Mouse (Mus musculus): ENCODE data around the gene Hsf2bp. TPM values are rescaled to one million over a fixed set of nuclear protein-coding genes. Genes with fewer than 3 reads are reported as not detected.
A peak's percentile ranks its signal among the peaks of the same experiment; 100 is the strongest.

Hsf2bp gene
- total and polyA plus RNA-seq, 3 experiments, result 0.58 to 1.4 TPM; not detected in 1

- no peak for DNase-seq
Measured at GRCm38 (mm10) chr17:32031684-32032083, 4.5 kb downstream of the Hsf2bp start.

- DNase-seq, result peak; percentile 58
Measured at GRCm38 (mm10) chr17:32028301-32028700, 7.8 kb downstream of the Hsf2bp start.

GRCm38 (mm10) chr17:32027666-32028065 lies 8.5 kb downstream of the Hsf2bp start:
- DNase-seq, result peak; percentile 27

- DNase-seq, result peak; percentile 65
Measured at GRCm38 (mm10) chr17:32025386-32025785, 10.8 kb downstream of the Hsf2bp start.

GRCm38 (mm10) chr17:32024671-32025073 lies 11.5 kb downstream of the Hsf2bp start:
- peak; percentile 35 for DNase-seq

- no peak for DNase-seq
Measured at GRCm38 (mm10) chr17:32023088-32023487, 13.1 kb downstream of the Hsf2bp start.

GRCm38 (mm10) chr17:32022551-32022950 lies 13.6 kb downstream of the Hsf2bp start:
- DNase-seq, result no peak

GRCm38 (mm10) chr17:32021981-32022380 lies 14.2 kb downstream of the Hsf2bp start:
- DNase-seq, result no peak

- DNase-seq, result no peak
Measured at GRCm38 (mm10) chr17:32018127-32018894, 17.8 kb downstream of the Hsf2bp start.

- no peak for DNase-seq
Measured at GRCm38 (mm10) chr17:32016481-32016880, 19.7 kb downstream of the Hsf2bp start.

- DNase-seq, result no peak
Measured at GRCm38 (mm10) chr17:32013659-32014058, 22.5 kb downstream of the Hsf2bp start.

- DNase-seq, result no peak
Measured at GRCm38 (mm10) chr17:32012254-32012653, 23.9 kb downstream of the Hsf2bp start.

GRCm38 (mm10) chr17:32011694-32012093 lies 24.5 kb downstream of the Hsf2bp start:
- DNase-seq, result no peak

- DNase-seq, result no peak
Measured at GRCm38 (mm10) chr17:32006800-32007199, 29.3 kb downstream of the Hsf2bp start.

- DNase-seq, result no peak
Measured at GRCm38 (mm10) chr17:32003251-32003650, 32.9 kb downstream of the Hsf2bp start.

GRCm38 (mm10) chr17:31998351-31998750 lies 37.8 kb downstream of the Hsf2bp start:
- DNase-seq, result no peak

- no peak for DNase-seq
Measured at GRCm38 (mm10) chr17:31996331-31996730, 39.8 kb downstream of the Hsf2bp start.

GRCm38 (mm10) chr17:31995784-31996183 lies 40.4 kb downstream of the Hsf2bp start:
- no peak for DNase-seq

- no peak for DNase-seq
Measured at GRCm38 (mm10) chr17:31994132-31994531, 42.0 kb downstream of the Hsf2bp start.

GRCm38 (mm10) chr17:31993354-31993753 lies 42.8 kb downstream of the Hsf2bp start:
- no peak for DNase-seq

GRCm38 (mm10) chr17:31992004-31992403 lies 44.1 kb downstream of the Hsf2bp start:
- DNase-seq, result no peak

GRCm38 (mm10) chr17:31989035-31989434 lies 47.1 kb downstream of the Hsf2bp start:
- DNase-seq, result no peak

- DNase-seq, result no peak
Measured at GRCm38 (mm10) chr17:31986915-31987314, 49.2 kb downstream of the Hsf2bp start.

GRCm38 (mm10) chr17:31983491-31983890 lies 52.7 kb downstream of the Hsf2bp start:
- no peak for DNase-seq
